Mouse (Mus musculus): ENCODE results near the gene Mdm2. TPM values are rescaled to one million over a fixed set of nuclear protein-coding genes. Genes with fewer than 3 reads are reported as not detected.

Gene Mdm2
- total and polyA plus RNA-seq, 2 experiments from 2014 or later: 31.3 to 93.0 TPM

DNA sequence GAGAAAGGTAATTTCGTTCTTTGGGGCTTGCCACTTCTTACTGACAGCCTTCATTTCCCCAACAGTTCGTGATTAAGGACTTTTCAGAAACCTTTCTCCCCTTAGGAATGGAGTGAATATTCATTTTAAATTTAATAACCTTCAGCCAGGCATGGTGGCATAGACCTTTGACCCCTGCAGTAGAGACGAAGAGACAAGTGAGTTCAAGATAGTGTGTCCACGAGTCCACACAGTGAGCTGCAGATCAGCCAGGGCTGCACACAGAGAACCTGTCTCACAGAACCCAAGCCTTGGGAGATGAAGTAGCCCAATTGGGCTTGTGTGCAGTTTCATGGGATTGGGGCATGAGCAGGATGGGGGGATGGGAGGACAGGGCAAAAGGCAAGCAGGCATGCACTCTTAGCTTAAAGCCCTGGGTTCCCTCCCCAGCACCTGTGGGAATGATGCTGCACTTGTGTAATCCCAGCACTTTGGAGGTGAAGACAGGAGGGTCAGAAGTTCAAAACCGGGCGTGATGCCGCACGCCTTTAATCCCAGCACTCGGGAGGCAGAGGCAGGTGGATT is 1.7 kb upstream of the Mdm2 start:
- WGBS: 83% methylated on average over 9 of the region's 9 CpGs

DNA sequence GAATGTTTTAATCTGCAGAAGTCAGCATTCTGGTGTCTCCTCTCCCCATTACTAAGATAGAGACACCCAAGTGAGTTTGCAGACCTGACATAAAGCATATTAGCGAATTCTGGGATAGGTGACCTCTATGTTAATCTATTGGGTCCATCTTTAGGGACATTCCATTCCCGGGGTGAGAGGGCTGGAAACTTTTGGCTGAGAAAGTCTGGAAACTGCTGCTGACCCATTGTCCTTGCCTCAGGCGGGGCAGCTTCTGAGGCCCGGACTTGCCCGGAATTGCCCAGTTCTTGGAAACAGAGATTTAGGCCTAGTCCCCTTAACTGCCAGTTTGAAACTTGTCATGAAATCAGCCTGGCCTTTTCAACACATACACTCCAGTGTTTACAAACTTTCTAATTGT is 850 bp upstream of the Mdm2 start:
- H3K27ac ChIP-seq (ENCODE audit: low read depth): no peak overlapping the region; the same call in 1 of the 2 replicates
- ATAC-seq (ENCODE audit: insufficient read depth, low read depth) (no peak), DNase-seq (ENCODE audit: low spot score) (no peak)
- no peak overlapping the region for H3K9ac ChIP-seq (replicated peaks; ENCODE audit: low read depth, low read length)
- peaks cover 21% of the 10 kb centered on the region for H3K4me1 ChIP-seq (ENCODE audit: control insufficient read depth, insufficient read depth)
- H3K36me3 ChIP-seq (replicated peaks; ENCODE audit: control insufficient read depth, insufficient read depth, low read length): peaks cover 8% of the 10 kb centered on the region
- H3K27me3 ChIP-seq (ENCODE audit: control insufficient read depth, insufficient read depth, low read length): no peaks in the 10 kb centered on the region
- 56% methylated on average over 5 of the region's 5 CpGs for WGBS
- H3K9me3 ChIP-seq (replicated peaks; ENCODE audit: control insufficient read depth, low read length): no peaks in the 10 kb centered on the region
- peak overlapping the region; percentile 55 for H3K4me2 ChIP-seq (ENCODE audit: low read depth, low read length)
- H3K4me3 ChIP-seq (ENCODE audit: low read depth, low read length): peak overlapping the region; percentile 81
- no peak for TF ChIP-seq CTCF (IDR thresholded peaks at IDR 0.05; ENCODE audit: low read depth)
- no peak for TF ChIP-seq EP300 (IDR thresholded peaks at IDR 0.05; ENCODE audit: low read depth)

More for the DNA sequence above, 1.7 kb upstream of the Mdm2 start:
- no peak overlapping the region for H3K27ac ChIP-seq (ENCODE audit: low read depth)
- H3K9ac ChIP-seq (replicated peaks; ENCODE audit: low read depth, low read length): no peak overlapping the region
- H3K9me3 ChIP-seq (replicated peaks; ENCODE audit: control insufficient read depth, low read length): no peaks in the 10 kb centered on the region
- H3K27me3 ChIP-seq (ENCODE audit: control insufficient read depth, insufficient read depth, low read length): no peaks in the 10 kb centered on the region
- H3K4me1 ChIP-seq (ENCODE audit: control insufficient read depth, insufficient read depth): peaks cover 19% of the 10 kb centered on the region
- no peak for ATAC-seq (ENCODE audit: insufficient read depth, low read depth)
- H3K4me3 ChIP-seq (ENCODE audit: low read depth, low read length): no peak overlapping the region
- TF ChIP-seq EP300 (IDR thresholded peaks at IDR 0.05; ENCODE audit: low read depth) (no peak), CTCF (IDR thresholded peaks at IDR 0.05; ENCODE audit: low read depth) (no peak)
- H3K4me2 ChIP-seq (ENCODE audit: low read depth, low read length): no peak overlapping the region
- DNase-seq (ENCODE audit: low spot score): no peak
- H3K36me3 ChIP-seq (replicated peaks; ENCODE audit: control insufficient read depth, insufficient read depth, low read length): peaks cover 3% of the 10 kb centered on the region

DNA sequence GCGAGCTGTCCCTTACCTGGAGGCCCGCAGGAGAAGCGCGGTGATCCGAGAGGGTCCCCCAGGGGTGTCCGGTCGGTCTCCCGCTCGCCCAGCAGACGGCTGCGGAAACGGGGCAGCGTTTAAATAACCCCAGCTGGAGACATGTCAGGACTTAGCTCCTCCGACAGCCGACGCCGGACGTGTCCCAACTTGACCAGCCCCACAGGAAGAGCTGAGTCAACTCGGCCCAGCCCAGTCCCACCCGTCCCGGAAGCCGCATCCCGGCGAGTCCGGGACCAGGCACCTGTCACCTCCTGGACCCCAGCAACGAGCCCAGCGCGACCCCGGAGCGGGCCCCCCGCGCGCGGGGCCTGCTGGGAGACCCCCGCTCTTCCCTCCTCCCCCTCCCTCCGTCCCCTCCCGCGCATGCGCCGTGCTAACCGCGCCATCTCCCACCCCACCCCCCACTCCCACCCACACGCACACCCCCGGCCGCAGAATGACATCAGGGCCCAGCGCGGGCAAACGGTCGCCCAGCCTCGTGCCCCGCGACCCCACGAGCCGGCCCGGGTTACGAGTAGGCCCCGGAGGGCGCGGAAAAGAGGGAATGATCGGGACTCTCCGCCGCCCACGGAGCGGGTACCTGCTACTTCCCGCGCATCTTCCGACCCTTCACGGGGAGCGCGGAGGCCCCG is 491 bp downstream of the Mdm2 start:
- peak overlapping the region; percentile 80 for H3K4me2 ChIP-seq (ENCODE audit: low read depth, low read length)
- WGBS: under 1% methylated on average over 50 of the region's 71 CpGs
- H3K36me3 ChIP-seq (replicated peaks; ENCODE audit: control insufficient read depth, insufficient read depth, low read length): peaks cover 17% of the 10 kb centered on the region
- TF ChIP-seq CTCF (IDR thresholded peaks at IDR 0.05; ENCODE audit: low read depth) (no peak), EP300 (IDR thresholded peaks at IDR 0.05; ENCODE audit: low read depth) (peak; percentile 26; the same call in 1 of the 2 replicates)
- no peaks in the 10 kb centered on the region for H3K9me3 ChIP-seq (replicated peaks; ENCODE audit: control insufficient read depth, low read length)
- peak overlapping the region; percentile 93 for H3K27ac ChIP-seq (ENCODE audit: low read depth)
- peak overlapping the region; percentile 81 for H3K4me3 ChIP-seq (ENCODE audit: low read depth, low read length)
- peak; percentile 67 for ATAC-seq (ENCODE audit: insufficient read depth, low read depth)
- no peaks in the 10 kb centered on the region for H3K27me3 ChIP-seq (ENCODE audit: control insufficient read depth, insufficient read depth, low read length)
- H3K9ac ChIP-seq (replicated peaks; ENCODE audit: low read depth, low read length): peak overlapping the region; percentile 90
- peaks cover 21% of the 10 kb centered on the region for H3K4me1 ChIP-seq (ENCODE audit: control insufficient read depth, insufficient read depth)
- peak; percentile 60 for DNase-seq (ENCODE audit: low spot score)

GRCm38 (mm10) chr10:117709326-117709830 is 1.2 kb downstream of the Mdm2 start:
- WGBS: 23% methylated on average over 12 of the region's 12 CpGs
- H3K4me1 ChIP-seq (ENCODE audit: control insufficient read depth, insufficient read depth): peaks cover 21% of the 10 kb centered on the region
- peak overlapping the region; percentile 93 for H3K27ac ChIP-seq (ENCODE audit: low read depth)
- DNase-seq (ENCODE audit: low spot score): no peak
- no peaks in the 10 kb centered on the region for H3K9me3 ChIP-seq (replicated peaks; ENCODE audit: control insufficient read depth, low read length)
- no peak for TF ChIP-seq EP300 (IDR thresholded peaks at IDR 0.05; ENCODE audit: low read depth)
- no peak for TF ChIP-seq CTCF (IDR thresholded peaks at IDR 0.05; ENCODE audit: low read depth)
- H3K4me2 ChIP-seq (ENCODE audit: low read depth, low read length): peak overlapping the region; percentile 80
- ATAC-seq (ENCODE audit: insufficient read depth, low read depth): no peak
- peaks cover 24% of the 10 kb centered on the region for H3K36me3 ChIP-seq (replicated peaks; ENCODE audit: control insufficient read depth, insufficient read depth, low read length)
- H3K27me3 ChIP-seq (ENCODE audit: control insufficient read depth, insufficient read depth, low read length): no peaks in the 10 kb centered on the region
- peak overlapping the region; percentile 90 for H3K9ac ChIP-seq (replicated peaks; ENCODE audit: low read depth, low read length)
- H3K4me3 ChIP-seq (ENCODE audit: low read depth, low read length): peak overlapping the region; percentile 81

DNA sequence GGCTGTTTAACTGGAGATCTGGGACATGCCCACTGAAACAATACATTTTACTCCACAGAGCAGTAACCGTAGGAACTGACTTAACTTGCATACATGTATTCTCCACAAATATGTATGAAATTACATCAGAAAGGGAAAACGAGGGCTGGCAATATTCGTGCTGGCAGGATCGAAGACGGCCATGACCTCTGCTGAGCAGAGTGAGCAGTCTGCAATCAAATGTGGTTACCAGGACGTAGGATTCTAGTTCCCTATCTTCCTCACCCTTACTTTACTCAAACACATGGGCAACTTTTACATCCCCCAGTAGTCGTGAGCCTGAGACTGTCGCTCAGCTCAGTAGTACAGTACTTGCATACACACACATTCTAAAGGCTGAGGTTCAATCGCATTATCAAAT is 1.7 kb downstream of the Mdm2 start:
- Histone ChIP-seq H3K27me3 (ENCODE audit: control insufficient read depth, insufficient read depth, low read length) (no peaks in the 10 kb centered on the region), H3K4me1 (ENCODE audit: control insufficient read depth, insufficient read depth) (peaks cover 21% of the 10 kb centered on the region), H3K4me3 (ENCODE audit: low read depth, low read length) (peak overlapping the region; percentile 81), H3K27ac (ENCODE audit: low read depth) (no peak overlapping the region), H3K4me2 (ENCODE audit: low read depth, low read length) (peak overlapping the region; percentile 80), H3K36me3 (replicated peaks; ENCODE audit: control insufficient read depth, insufficient read depth, low read length) (peaks cover 30% of the 10 kb centered on the region), H3K9ac (replicated peaks; ENCODE audit: low read depth, low read length) (peak overlapping the region; percentile 90), H3K9me3 (replicated peaks; ENCODE audit: control insufficient read depth, low read length) (no peaks in the 10 kb centered on the region)
- WGBS: 76% methylated on average over 9 of the region's 9 CpGs
- no peak for ATAC-seq (ENCODE audit: insufficient read depth, low read depth)
- TF ChIP-seq CTCF (IDR thresholded peaks at IDR 0.05; ENCODE audit: low read depth): no peak
- no peak for TF ChIP-seq EP300 (IDR thresholded peaks at IDR 0.05; ENCODE audit: low read depth)
- DNase-seq (ENCODE audit: low spot score): no peak
